Mouse (Mus musculus) adrenal gland, adult 8-10 months (tissue): ENCODE measurements around the gene St8sia1. TPM values are rescaled to one million over a fixed set of nuclear protein-coding genes. Genes with fewer than 3 reads are reported as not detected.

ENCODE experiments used
- DNase-seq: peaks from one replicate; pipeline ENCODE4 v3.0.0; 2022
- total RNA-seq, 4 experiments: library from RNA; stranded (reverse); gene quantifications; 2 replicates each; pipeline ENCODE4 v1.2.4; 2022

The St8sia1 gene
- total RNA-seq, 4 experiments from 2014 or later = 0.87 to 3.1 (median 2.2) TPM

DNA sequence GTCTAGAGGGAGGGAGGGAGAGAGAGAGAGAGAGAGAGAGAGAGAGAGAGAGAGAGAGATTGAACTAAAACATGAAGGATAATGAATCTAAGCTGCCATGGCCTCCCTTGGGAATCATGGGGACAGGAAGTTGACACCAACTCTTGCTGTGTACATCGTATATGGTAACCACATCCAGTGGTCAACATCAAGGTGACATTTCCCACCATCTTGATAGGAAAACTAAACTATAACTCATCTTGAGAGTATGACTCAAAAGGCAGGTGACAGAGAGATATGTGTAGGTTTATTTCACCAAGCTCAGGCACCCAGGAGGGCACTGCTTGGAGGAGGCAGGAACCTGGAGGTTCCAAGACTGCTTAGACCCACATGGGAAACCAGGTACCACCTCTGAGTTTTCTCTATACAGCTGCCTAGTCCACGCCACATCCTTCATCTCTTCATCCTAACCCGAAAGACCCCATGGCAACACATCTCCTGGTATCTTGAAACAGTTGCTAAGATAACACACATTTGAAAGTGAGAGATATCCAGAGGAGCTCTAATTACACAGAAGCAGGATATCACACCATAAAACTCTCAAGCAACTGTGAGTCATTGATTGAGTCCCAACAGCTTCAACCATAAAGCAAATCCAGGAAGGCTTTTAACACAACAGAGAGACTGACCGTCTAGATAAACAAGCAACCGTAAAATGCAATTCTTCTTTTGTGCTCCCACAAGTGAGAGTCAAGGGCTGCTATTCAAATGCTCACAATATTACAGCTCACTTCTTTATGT lies 141.1 kb downstream of the St8sia1 start:
- DNase-seq = no peak

GRCm38 (mm10) chr6:142818306-142818705 lies 145.9 kb downstream of the St8sia1 start:
- DNase-seq = no peak

GRCm38 (mm10) chr6:142815513-142815912 lies 148.7 kb downstream of the St8sia1 start:
- no peak for DNase-seq

- DNase-seq = peak; percentile 46
Observed at GRCm38 (mm10) chr6:142814495-142814921, 149.7 kb downstream of the St8sia1 start.

DNA sequence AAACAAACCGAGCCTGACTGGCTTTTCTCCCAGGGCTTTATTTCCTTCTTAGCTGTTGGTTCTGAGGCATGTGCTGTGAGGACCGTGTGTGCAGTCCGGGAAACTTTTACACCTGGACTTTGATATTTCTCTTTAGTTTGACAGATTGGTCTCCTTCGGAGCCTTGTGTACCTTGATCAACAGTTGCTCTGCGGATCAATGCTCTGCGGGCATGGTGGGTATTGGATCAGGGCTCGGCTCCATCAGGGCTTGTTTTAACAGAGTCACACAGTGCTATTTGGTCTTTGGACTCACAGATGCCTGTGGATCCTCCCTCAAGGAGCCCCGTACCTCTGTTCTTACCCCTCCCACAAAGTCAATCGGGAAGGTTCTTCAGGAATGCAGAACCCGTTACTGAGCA lies 150.2 kb downstream of the St8sia1 start:
- no peak for DNase-seq

GRCm38 (mm10) chr6:142812969-142813368 lies 151.3 kb downstream of the St8sia1 start:
- no peak for DNase-seq

GRCm38 (mm10) chr6:142810239-142810638 lies 154.0 kb downstream of the St8sia1 start:
- no peak for DNase-seq

- DNase-seq = no peak
Observed at GRCm38 (mm10) chr6:142809373-142810098, 154.7 kb downstream of the St8sia1 start.

GRCm38 (mm10) chr6:142806326-142806725 lies 157.9 kb downstream of the St8sia1 start:
- DNase-seq = no peak

DNA sequence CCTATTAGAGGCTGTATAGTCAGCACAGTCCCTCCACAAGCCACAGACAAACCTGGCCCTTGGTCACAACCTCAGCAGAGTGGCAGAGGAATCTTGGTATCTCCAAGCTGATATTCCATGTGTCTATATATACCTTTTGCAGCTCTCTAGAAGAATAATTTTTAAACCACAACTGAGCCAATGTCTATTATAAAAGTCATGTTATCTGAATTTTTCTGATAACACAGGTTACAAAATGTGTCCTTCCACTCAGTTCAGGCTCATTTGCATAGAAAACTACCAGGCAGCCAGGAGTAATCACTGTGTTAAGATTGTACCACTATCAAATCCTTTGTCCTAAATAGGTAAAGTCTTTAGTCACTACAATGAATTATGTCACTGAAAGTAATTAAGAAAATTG lies 159.8 kb downstream of the St8sia1 start, which contains the start of gene Sult6b2:
Gene Sult6b2 (minus strand): TSS at position 101 of the 400 bp plus-strand sequence.
- DNase-seq = no peak

DNA sequence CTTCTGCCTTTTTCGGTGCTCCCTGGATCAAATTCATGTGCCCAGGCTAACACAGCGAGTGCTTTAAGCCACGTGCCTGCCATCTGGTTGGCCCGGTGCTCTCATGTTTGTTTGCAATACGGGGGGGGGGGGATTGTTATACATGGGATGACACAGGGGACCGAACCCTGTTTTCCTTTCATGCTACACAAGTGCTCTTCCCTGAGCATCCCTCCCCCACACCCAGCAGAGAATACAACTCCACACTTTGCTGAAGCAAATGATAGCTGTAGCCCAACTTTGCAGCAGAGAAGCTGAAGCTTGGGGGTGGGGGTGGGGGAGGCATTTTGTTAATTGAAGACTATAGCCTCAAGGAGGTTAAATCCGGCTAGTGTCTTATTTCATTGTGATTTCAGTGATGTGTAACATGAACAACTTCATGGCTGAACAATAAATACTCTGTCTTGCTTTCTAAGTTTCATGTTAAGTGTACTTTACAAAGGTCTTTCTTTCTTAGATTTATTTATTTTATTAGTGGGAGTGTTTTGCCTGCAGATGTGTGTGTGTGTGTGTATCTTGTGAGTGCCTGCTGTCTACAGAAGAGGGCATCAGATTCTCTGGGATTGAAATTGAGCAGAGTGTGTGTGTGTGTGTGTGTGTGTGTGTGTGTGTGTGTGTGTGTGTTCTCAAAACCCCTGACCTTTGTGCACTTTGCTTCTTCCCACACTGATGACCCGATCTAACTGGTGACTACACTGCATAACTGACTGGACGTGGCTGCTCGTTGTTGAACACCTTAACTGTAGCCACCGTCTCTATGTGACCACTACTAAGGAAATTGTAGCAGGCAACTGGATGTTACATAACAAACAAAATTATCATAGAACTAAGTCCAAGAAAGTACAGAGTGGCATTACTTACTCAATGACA lies 161.4 kb downstream of the St8sia1 start:
- no peak for DNase-seq

DNA sequence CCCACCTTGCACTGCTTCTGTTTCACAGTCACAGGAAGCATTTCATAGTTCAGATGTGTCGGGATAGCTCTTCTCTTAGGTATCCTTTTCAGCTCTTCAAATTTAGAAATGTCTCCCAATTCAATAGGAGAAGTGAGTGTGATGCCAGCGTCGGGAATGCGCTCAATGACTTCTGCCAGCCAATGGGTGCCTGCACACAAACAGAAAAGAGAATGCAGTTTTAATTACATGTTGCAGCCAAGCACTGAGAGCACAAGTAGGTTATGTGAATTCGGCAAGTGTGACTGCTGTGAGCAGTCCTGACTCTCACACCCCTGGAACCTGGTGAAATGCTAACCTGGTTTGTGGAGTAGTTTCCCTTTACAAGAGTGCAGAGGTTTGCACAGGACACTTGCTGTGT lies 162.6 kb downstream of the St8sia1 start:
- no peak for DNase-seq

GRCm38 (mm10) chr6:142799704-142800374 lies 164.4 kb downstream of the St8sia1 start:
- no peak for DNase-seq

DNA sequence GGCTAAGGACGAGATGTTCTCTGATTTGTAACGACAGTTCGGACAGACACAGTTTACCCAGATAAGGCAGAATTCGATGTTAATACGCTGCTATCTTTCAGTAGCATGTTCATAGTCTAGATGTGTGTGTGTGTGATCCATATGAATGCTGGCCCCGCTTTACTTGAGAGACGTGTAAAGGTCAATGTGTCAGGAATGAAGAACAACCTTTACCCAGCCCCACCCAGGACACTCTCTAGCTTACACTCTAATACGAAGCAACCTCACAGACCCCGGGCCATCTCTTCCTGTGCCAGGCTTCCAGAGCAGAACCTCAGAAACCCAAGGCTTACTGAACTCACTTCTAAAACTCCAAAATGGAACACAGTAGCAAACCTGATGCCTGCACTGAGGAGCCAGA lies 165.4 kb downstream of the St8sia1 start:
- DNase-seq = no peak

DNA sequence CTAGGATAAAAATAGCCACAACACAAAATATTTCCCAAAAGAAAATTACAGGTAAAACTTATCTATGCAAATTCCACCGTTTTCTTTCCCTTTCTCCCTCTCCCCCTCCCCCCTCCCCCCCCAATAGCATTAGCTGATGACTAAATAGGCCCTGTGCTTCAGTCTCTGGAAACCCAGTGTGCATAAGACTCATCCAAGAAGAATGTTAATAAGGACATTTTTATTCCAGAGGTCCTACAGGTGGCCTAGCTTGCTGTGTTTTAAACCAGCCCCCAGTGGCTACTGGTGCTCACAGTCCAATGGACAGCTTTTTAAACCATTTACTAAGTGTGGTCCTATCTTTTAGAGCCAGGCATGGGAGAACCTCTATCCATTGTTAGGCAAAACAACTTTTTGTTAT lies 166.3 kb downstream of the St8sia1 start:
- DNase-seq = no peak

DNA sequence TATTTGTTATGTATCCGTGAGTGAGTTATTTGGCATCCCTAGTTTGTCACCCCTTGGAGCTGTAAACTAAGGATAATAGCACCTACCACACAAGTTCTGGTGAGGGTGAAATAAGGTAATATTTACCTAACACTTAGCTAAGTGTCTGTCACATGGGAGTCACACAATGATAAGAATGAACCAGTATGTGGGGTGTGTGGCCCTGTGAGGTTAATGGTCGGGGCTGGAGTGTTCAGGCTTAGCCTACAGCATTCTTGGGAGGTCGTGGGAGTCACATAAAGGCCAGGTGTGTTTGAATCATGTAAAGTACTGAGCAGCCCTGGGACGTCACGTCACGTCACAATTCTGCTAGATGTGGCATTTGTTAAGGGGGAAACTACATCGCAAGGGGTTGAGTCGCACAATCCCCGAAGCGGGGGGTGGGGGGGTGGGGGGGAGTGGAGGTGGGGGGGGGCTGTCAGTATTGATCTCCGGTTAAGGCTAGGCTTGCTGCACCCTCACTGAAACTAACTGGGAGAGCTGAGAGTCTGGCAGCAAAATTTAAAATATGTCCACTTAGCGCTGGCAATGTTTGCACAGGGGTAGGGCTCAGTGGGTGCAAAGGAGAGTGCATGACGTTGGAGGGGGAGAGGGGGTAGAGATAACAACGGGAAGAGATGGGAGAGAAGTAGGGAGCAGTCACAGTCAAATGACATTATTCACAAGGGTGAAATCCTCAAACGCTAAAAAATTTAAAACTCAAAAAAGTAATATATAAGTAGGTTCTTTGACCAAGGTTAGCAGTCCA lies 168.4 kb downstream of the St8sia1 start:
- DNase-seq = no peak

- no peak for DNase-seq
Observed at GRCm38 (mm10) chr6:142795087-142795486, 169.2 kb downstream of the St8sia1 start.

DNA sequence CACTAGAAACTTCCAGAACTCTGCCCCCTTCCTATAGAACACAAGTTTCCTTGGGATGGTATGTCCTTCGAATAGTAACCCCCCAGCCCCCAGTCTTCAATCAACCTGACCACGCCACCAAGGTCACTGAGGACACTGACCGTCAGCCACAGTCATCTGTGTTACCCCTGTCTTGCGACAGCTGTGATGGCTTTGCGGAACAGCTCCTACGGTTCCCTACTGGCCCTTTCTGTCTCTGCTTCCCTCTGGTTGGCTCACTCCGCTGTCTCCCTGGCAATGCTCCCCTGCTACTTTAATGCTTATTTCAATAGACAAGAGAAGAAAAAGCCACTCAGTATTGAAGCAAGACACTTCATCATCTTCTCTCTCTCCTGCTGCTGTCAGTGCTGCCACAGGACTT lies 170.8 kb downstream of the St8sia1 start:
- no peak for DNase-seq

DNA sequence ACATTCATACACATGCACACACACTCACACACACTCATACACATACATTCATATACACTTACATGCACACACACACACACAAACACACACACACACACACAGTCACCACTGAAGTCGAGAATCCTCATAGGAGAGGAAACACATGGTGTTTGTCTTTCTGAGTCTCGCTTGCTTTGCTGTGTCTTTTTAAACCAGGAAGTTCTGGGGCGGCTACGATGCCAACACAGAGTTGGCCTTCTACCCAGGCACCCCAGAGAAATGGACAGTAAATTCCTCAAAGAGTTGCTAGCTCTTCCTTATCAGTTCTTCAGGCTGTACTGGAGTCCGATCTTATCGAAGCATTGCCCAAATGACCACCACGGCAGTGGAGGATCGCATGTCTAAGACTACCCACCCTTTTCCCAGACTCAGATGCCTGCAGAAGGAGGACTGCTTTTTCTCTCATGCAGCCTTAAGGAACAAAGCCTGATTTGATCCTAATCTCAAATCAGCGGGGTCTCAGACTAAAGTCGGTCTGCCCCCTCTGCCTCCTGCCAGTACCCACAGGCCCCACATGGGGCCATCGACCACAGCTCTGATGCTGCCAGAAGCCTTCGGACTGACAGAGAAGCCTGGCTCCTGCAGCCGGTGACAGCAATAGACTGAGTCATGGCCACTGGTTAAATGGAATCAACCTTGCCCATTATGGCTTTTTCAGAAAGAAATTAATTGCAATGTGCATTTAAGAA lies 171.8 kb downstream of the St8sia1 start:
- no peak for DNase-seq

DNA sequence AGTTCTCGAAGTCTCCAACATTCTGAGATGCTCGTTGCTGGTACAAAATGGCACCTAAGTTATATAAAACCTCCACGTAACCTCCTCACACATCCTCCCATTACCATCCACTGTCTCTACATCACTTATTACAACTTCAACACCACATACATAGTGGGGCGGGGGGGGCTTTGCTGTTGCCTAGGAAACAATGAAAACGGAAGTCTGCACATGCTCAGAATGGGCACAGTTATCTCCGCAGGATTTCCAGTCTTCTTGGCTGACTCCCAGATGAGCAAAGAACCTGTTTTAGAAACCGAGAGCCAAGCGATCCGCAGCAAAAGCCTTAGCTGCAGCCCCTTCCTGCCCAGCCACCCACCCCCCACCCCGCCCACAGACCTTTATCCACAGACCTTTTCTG lies 174.5 kb downstream of the St8sia1 start:
- DNase-seq = no peak
